Mouse (Mus musculus) left cerebral cortex, adult 2 months (tissue): ENCODE measurements around the gene Itgav. TPM values are rescaled to one million over a fixed set of nuclear protein-coding genes. Genes with fewer than 3 reads are reported as not detected.
"Not testable (repeated sequence)": the region's sequence is repeated elsewhere in the genome, so short reads cannot be mapped to it uniquely, and the experiment has no call there.

Source experiments
- DNase-seq, 2 experiments: peaks; one replicate each; pipeline ENCODE4 v3.0.0; 2021 to 2022; ENCODE audit warnings: low spot score in 2 of 2, mixed read lengths in 1 of 2; ENCODE audit errors: extremely low spot score in 1 of 2
- H3K27ac ChIP-seq: fragments of 200-600 bp; 2 replicates; pipeline ENCODE4 v1.8.1; 2022
- H3K4me3 ChIP-seq: fragments of 200-600 bp; 2 replicates; pipeline ENCODE4 v1.8.1; 2022
- CTCF ChIP-seq: fragments of 200-600 bp; IDR thresholded peaks from 2 replicates; pipeline ENCODE4 v1.8.1; 2022; ENCODE audit warnings: antibody characterized with exemption, mild to moderate bottlenecking, moderate library complexity
- intact Hi-C: fragments of 180-260 bp; cut with DNase I; formaldehyde crosslinking; loops from one replicate; pipeline ENCODE4 v1.15.1; 2025
- total RNA-seq, 2 experiments: library from RNA; stranded (reverse); gene quantifications; 2 replicates each; pipeline ENCODE4 v1.2.3; 2021

Itgav gene
- total RNA-seq, 2 experiments from 2014 or later, result 135 to 149 TPM

DNA sequence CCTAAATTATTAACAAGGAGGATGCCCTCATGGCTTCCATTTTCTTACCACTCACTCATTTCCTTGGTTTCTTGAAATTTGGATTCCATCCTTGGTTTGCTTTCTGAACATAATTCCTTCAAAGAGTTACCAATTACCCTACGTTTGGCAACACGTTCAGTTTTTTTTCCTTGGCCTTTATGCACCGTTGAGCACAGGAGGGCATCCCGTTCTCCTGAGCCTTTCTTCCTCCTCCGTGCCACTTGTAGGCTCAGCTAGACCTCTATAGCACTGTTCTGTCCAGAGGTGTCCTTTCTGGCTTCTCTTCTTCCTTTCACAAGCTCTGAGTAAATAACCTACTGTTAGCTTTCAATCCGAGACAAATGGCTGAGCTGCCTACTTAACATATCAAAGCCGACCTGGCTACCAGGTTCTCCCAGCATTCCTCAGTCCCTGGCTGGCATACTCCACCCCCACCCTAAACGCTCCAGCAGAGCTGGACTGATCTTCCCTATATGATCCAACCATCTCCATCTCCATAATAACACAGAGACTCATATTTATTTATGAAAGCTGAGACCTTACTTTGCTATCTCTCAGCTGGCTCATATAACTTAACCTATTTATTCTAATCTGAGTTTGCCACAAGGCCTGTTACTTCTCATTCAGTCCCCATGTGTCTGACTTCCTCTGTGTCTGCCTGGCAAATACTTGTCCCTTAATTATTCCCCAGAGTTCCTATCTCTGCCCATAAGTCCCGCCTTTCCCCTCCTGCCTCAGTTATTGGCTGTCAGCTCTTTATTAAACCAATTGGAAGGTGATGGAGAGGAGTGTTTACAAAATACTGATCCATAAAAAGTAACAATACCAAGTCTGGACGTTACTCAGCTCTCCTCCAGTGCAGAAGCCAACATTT lies 31.3 kb upstream of the Itgav start:
- no peak for DNase-seq
- intact Hi-C loops, result no loop called here
- H3K4me3 ChIP-seq, result no peak overlapping the region
- no peak overlapping the region for H3K27ac ChIP-seq
- no peak for TF ChIP-seq CTCF

DNA sequence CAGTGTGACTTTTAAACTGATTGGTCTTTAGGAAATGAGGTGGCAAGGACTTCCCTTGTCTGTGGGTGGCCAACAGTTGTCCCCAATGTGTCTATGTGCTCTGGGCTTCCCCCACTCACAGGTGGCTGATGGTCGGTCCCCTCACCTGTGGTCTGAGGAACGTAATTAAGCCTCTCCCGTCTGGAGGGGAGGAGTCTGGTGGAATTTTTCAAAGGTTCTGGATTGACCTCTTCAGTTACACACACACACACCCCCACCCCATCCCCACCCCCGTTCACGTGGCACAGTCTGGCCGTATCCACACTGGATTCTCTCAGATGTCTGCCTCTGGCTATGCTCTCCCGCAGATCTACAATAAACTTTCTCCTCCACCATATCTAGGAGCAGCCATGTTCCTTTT lies 30.1 kb upstream of the Itgav start:
- no peak for TF ChIP-seq CTCF

DNA sequence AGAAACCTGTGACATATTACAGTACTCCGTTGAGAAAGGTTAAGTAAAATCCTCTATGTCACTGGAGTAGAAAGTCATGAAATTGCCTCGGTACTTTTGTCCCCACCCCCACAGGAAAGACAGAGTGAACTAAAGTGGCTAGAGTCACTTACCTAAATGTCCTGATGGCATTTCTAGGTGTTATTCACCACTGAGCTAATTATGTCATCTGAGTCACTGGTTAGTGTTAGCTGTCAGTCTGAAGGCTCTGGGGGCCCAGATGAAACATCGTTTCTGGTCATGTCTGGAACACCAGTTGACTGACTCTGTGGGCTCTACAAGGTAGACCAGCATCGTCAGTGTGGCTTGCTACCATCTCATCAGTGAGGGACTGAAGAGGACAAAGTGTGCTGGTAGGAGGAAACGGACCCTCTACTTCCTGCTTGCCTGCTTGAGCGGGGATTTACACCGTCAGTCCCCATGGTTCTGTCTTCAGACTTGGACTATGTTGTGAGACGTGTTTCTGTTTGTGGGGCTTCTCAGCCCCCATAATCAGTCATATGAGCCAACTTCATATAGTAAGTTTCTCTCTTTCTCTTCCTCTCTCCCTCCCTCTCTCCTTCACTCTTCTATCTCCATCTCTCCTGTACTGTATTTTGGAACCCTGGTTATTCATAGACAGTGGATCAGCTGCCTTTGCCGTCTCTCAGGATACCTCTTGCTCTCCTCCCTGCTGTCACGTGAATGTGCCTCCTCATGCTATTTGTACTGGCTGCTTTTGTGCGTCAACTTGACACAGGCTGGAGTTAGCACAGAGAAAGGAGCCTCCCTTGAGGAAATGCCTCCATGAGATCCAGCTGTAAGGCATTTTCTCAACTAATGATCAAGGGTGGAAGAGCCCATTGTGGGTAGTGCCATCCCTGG lies 28.6 kb upstream of the Itgav start:
- intact Hi-C loops, result no loop called here
- no peak overlapping the region for H3K4me3 ChIP-seq
- H3K27ac ChIP-seq, result no peak overlapping the region
- no peak for TF ChIP-seq CTCF
- DNase-seq, result no peak

More for the DNA sequence above, 30.1 kb upstream of the Itgav start:
- Histone ChIP-seq H3K4me3 (no peak overlapping the region), H3K27ac (no peak overlapping the region)
- no peak for DNase-seq
- intact Hi-C loops, result no loop called here

DNA sequence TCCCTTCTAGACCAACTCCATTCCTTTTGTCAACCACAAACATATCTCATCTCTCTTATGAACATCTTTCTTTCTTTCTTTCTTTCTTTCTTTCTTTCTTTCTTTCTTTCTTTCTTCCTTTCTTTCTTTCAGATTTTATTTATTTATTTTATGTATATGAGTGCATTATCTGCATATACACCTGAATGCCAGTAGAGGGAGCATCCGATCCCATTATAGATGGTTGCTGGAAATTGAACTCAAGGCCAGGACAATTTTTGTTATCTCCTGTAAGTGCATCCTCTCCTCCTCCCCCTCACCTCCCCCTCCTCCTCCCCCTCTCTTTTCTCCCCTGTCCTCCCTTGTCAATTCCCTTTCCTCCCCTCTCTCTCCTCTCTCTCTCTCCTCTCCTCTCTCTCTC lies 25.7 kb upstream of the Itgav start:
- no peak for DNase-seq
- TF ChIP-seq CTCF, result peak; percentile 23
- intact Hi-C loops, result no loop called here

DNA sequence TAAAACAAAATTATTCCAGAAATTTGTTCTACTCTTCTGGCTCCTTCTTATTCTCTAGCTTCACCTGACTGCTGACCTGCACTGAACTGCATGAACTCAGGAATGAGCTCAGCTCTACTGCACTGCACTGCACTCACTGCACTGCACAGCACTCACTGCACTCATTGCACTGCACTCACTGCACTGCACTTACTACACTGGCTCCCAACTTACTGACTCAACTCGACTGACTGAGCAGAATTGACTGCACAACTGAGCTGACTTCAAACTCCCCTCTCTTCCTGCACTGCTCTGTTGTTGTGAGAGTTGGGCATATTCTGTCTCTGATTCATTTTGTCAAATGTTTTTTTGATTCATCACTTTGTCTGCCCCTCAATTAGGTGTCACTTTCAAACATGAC lies 24.9 kb upstream of the Itgav start:
- intact Hi-C loops, result no loop called here
- H3K4me3 ChIP-seq, result no peak overlapping the region
- TF ChIP-seq CTCF, result no peak
- DNase-seq, result no peak
- H3K27ac ChIP-seq, result no peak overlapping the region

More for the DNA sequence above, 25.7 kb upstream of the Itgav start:
- no peak overlapping the region for H3K4me3 ChIP-seq
- H3K27ac ChIP-seq, result no peak overlapping the region

DNA sequence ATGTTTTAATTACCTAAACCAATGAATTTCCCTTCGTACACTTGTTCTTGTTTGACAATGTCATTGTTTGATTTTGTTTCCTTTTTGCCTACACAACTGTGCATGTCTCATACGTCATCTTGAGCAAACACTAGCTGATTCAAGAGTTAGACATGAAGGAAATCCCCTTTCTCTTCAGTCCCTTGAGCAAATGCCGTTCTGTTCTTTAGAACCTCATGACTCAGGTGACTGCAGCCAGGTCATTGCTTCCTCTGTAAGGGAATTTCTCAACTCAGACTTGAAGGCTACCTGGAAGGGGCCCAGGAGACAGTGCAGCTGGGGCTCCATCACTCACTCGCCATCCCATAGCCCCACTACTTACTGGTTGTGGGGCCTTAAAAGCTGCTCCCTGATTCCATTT lies 23.5 kb upstream of the Itgav start:
- TF ChIP-seq CTCF, result no peak
- intact Hi-C loops, result no loop called here
- DNase-seq, result no peak
- Histone ChIP-seq H3K4me3 (no peak overlapping the region), H3K27ac (no peak overlapping the region)

DNA sequence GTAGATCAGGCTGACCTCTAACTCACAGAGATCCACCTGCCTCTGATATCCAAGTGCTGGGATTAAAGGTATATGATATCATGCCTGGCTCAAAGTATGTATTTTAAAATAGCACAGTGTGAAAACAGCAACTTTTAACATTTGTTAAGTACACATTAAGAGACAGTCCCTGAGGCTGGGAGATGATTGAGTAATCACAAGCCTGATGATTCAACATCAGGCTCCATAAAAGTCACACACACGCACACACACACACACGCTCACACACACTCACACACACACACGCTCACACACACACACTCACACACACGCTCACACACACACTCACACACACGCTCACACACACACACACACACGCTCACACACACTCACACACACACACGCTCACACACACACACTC lies 21.8 kb upstream of the Itgav start:
- Histone ChIP-seq H3K27ac (no peak overlapping the region), H3K4me3 (no peak overlapping the region)
- intact Hi-C loops, result no loop called here
- no peak for DNase-seq
- TF ChIP-seq CTCF, result no peak

DNA sequence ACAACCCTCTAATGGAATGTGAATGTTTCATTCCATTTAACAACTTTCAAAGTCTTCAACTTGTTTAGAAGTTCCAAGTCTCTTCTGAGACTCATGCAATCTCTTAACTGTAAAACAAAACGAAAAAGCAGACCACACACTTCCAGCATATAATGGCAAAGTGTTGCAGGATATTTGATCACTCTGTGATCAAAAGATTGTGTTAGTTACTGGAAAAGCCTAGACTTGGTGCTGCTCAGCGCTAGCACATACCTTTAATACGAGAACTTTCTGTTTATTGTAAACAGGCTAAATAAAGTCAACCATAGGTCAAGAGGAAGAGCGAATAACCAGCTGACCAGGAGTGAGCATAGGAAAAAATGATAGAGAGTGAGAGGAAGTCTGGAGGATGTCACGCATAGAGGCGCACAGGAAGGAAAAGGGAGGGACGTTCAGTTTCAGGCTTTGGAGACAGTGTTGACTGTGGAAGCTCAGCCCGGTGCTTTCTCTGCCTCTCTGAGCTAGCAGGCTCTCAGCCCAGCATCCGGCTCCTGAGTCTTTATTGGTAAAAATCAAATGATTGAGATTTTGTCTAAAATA lies 18.5 kb upstream of the Itgav start:
- TF ChIP-seq CTCF, result no peak
- no peak overlapping the region for H3K27ac ChIP-seq
- intact Hi-C loops, result no loop called here
- no peak for DNase-seq
- no peak overlapping the region for H3K4me3 ChIP-seq

DNA sequence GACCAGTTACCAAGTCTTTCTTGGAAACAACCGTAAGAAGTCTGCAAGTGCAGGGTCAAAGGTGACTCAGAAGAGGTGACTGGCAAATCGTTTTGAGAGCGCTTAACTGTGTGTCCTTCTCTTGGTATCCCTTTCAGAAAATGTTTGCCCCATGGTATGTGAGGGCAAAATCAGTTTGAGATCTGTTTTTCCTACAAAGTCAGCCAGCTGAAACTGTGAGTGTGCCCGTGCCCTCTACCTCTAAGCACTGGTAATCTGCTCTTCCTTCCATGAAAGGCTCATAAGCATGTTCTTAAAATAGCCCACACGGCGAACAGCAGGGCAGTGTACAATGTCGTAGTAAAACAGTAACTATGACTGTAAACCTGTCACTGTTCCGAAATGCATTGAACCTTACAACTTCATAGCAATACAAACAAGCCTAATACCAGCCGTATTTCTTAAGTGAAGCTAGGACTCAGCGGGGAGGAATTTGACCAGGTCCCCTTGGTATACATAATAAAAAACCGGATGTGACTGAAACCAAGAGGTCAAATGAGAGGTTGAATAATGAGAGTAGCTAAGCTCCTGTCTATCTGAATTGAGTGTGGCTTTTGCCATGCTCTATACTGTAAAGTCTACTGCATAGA lies 14.2 kb upstream of the Itgav start:
- no peak for DNase-seq
- intact Hi-C loops, result no loop called here
- Histone ChIP-seq H3K27ac (no peak overlapping the region), H3K4me3 (no peak overlapping the region)
- TF ChIP-seq CTCF, result no peak

DNA sequence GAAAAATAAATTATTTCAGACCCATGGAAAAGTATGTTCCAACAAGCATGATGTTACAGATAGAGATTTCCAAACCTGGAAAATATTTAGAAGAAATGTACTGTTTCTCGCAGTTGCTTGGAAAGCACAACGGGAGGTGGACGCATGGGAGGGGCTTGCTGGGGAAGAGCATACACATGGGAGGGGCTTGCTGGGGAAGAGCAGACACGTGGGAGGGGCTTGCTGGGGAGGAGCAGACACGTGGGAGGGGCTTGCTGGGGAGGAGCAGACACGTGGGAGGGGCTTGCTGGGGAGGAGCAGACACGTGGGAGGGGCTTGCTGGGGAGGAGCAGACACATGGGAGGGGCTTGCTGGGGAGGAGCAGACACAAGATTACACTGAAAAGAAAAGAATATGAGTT lies 10.9 kb upstream of the Itgav start:
- H3K4me3 ChIP-seq, H3K27ac ChIP-seq, DNase-seq, intact Hi-C loops: not testable (repeated sequence)

DNA sequence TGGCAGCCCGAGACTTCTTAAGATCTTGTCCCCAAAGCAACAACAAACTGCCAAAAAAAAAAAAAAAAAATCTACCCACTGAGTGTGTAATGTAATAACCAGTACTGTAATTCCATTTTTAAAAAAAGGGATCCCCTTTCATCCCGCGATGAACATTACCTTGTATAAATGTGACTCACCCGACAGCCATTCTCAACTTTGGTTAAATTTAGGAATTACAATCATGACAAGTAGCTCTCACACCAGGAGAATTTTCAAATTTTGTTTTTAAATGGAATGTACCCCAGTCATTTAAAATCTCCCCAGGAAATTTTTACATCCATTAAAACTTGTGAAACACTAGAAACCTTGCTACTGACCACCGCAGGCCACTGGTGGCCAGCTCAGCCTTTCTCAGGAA lies 10.3 kb upstream of the Itgav start:
- intact Hi-C loops, result no loop called here
- no peak overlapping the region for H3K27ac ChIP-seq
- H3K4me3 ChIP-seq, result no peak overlapping the region
- no peak for DNase-seq
- TF ChIP-seq CTCF, result no peak
